Mouse (Mus musculus) mouse embryonic stem cell (cell line): ENCODE measurements at regions not wholly inside any gene's neighbourhood (a gene's known extent, or its start where the extent isn't known, plus 50 kb on each side); places are given as distances from the start of the nearest gene placed in this dataset.

Experiments used
- in situ Hi-C, 2 experiments: fragments of 300-500 bp; cut with MboI; formaldehyde crosslinking; loops; 1 replicate in 1 of 2; 3 replicates in 1 of 2; pipeline ENCODE4 v1.14.3; 2019 to 2020; ENCODE audit warnings: low sequenced_read_pairs in 2 of 2, low pct_unique_long_range_greater_than_20kb in 1 of 2, mixed read lengths in 1 of 2; ENCODE audit not compliant: unreplicated experiment in 1 of 2

DNA sequence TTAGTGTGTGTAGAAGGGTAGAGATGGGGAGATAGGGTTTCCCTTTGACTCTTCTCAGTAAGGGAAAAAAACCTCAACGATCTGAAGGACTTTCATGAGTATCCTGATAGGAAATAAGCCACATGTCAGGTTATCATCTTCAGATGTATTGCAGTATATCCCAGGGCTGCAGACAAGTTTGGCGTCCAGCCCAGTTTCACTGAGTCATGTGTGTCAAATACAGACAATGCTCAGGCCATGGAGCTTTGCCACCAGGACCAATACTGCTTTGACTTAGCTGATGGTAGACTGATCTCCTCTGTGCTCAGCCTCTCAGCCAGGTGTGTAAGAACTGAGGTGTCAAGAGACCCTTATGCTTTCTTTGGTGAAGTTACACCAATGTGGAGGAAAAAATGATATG lies 62.9 kb downstream of the Cst10 start:
- in situ Hi-C loops: no loop called here

DNA sequence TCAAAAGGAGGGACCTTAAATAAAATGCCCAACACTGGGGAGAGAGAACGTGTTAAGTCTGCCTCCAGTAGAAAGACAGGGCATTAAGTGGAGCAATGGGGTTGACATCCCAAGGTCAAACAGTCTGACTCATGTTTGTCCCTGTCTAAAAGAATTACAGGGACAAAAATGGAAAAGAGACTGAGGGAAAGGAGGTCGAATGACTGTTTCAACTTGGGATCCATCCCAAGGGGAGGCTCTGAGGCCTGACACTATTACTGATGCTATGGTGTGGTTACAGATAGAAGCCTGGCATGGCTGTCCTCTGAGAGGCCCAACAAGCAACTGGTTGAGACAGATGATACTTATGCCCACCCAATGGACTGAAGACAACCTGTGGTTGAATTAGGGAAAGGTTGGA lies 67.6 kb downstream of the Cst10 start:
- in situ Hi-C loops: no loop called here

DNA sequence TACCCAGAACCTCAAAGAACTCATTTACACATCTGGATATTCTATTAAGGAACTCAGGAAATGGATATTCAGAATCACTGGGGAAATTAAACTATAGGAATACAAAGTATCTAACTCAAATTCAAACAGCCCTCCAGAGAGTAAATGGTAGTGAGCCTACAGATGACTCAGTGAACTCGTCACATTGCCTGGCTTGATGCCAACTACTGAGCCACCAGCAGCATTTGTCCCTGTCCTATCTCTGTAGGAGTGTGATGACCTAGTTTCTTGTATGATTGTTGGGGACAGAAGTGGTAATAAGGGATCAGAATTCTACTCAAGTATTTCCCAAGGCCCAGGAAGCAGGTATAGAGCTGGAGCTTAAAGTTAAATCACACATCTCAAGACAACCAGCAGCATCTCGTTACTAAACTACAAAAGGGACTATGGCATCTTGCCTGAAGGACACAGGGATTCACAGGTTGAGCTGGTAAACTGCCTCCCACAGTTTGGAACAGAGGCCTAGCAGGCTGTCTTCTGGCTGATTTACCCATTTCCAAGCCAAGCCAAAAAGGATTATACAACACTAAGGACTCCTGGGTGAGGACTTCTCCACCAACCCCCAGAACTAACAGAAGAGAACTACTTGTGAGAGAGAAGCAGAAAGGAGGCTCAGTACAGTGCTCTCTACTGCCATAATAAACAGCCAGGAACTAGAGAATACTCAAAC lies 88.6 kb downstream of the Cst10 start:
- in situ Hi-C loops: no loop called here

GRCm38 (mm10) chr2:149512870-149513269 lies 108.0 kb downstream of the Cst10 start:
- in situ Hi-C loops: no loop called here

DNA sequence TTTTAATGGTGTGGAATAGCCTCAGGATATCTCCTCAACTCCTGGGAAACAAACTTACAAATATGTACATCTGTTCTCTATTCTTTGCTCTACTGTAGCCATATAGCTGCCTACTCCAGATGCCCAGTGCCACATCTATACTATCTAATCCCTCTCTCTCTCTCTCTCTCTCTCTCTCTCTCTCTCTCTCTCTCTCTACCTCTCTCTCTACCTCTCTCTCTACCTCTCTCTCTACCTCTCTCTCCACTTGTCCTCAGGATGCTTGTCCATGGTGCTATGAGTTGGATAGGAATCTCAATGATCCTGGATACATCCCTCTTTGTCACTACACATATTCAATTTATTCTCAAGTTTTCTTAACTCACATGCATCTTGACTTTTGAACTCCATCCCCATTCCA lies 119.6 kb downstream of the Cst10 start:
- in situ Hi-C loops: no loop called here

DNA sequence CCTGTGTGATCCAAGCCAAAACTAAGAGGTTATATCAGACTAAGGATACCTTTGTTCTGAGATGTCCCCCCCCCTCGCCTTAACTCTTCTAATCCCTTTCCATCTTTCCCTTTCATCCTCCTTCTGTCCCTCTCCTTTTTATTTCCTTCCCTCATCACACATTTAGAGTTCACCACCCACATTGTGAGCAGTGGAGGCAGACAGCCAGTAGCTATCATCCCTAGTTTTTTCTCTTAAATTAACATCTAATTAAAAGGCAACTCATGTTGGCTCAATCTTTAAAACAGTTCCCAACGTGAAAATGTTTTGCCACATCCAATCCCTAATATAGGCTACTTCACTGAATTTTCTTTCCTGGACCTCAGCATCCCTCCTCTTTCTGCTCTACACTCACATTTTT lies 138.0 kb downstream of the Cst10 start:
- in situ Hi-C loops: no loop called here

DNA sequence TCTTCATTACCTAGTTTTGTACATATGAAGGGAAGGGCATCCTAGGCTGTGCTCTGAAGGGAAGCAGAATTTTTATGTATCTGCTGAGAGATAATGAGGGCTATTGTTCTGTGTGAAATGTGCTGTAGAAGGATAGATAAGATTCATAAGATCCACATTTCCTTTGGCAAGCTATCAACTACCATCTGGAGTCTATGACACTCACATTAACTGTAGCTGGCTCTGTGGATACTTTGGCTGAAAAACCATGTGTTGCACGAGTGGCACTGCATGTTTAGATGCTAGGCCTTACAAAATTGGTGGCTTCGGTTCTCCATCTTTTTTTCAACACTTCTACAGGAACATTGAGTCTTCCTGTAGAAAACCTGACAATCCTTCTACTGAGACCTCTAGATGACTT lies 140.9 kb downstream of the Cst10 start:
- in situ Hi-C loops: no loop called here

GRCm38 (mm10) chr2:149546639-149547200 lies 141.9 kb downstream of the Cst10 start:
- in situ Hi-C loops: no loop called here

GRCm38 (mm10) chr2:149555209-149555608 lies 150.4 kb downstream of the Cst10 start:
- in situ Hi-C loops: loop anchor here in 1 of 2 experiments (25.0 kb wide), 1 partner anchor 457 kb away; no protein-coding TSS in a partner anchor

- in situ Hi-C loops: loop anchor here in 1 of 2 experiments (25.0 kb wide), 1 partner anchor 439 kb away; no protein-coding TSS in a partner anchor
Observed at GRCm38 (mm10) chr2:149573773-149574172, 168.9 kb downstream of the Cst10 start.

DNA sequence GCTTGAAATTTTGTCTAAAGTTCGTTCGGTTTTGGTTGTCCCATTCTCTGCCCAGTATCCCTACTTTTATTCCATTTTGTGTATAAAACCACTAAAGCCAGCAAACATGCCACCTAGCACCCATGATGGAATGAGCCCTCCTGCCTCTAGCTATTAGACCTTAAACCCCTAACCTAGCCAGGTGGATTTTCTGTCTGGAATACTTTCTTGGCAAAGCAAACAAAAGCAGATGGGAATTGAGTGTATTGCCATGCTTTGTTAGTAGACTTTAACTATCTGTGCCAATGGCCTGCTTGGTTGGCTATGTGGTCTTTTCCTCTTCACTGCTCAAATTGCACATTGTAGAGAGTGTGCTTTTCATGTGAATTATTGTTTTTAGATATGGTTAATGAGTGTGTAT lies 197.7 kb downstream of the Cst10 start:
- in situ Hi-C loops: no loop called here

- in situ Hi-C loops: no loop called here
Observed at GRCm38 (mm10) chr2:149613381-149613780, 208.5 kb downstream of the Cst10 start.

- in situ Hi-C loops: no loop called here
Observed at GRCm38 (mm10) chr2:149614078-149614939, 209.5 kb downstream of the Cst10 start.

DNA sequence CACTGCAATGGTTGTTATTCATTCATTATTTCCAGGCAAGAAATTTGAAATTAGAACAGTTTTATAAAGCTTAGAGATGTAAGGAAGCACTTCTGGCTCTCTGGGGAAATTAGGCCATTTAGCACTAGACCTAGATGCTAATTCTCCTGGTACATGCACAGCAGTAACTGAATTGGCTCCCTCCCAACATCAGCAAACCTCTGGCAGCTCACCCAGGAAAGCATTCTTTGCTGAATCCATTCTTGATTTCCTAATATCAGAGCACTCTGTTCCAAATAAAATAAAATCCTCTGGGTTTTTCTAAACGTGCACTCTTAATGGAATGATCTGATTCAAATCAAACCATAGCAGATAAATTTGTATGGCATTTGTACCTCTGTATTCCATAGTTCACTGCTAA lies 203.4 kb upstream of the Syndig1 start:
- in situ Hi-C loops: no loop called here

DNA sequence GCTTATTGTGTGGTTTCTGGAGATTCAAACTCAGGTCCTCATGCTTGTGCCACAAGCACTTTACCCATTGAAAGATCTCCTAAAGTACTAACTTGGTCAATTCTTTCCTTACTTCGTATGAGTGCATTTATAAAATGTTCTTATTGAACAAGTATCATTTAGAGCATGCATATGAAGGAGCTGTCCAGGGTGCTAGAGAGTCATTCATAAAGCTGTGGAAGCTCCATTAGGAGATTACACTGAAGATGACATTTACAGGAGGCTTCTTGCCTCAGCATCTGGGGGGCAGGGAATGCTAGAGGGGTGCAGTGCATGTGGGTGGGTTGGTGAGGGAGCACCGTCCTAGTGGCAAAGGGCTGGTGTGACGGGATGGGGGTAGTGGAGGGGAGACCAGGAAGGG lies 187.8 kb upstream of the Syndig1 start:
- in situ Hi-C loops: no loop called here

DNA sequence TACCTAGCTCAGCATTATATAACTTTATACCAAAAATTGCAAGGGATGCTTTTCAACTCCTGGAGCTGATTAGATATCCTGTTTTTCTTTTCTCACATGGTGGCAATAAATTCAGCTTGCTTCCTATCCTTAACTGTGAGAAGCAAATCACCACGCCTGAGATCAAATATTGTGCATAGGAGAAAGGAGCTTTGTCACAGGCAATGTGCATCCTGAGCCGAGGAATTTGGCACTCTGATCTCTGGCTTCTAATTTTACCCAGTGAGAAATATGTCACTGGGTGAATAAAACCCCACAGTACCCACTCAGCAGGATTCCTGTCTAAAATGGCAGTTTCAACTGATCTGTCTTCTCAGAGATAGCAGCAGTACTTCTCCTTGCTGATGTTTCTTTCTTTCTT lies 177.2 kb upstream of the Syndig1 start:
- in situ Hi-C loops: no loop called here

DNA sequence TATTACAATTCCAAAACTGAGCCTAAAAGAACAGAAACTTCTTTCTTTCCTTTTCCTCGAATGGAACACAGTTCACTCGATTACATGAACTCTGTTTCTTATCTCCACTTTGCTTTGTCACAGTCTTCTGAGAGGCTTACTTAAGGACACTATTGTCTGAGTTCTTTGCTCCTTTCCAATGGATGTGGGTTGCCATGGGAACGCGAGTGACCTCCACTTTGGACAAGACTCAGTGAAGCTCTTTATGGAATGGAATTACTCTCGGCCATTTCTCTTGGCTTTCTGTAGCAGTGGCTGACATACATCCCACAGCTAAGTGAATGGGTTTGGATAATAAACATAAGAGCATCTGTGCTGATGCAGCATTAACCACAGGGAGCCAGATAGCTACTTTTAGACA lies 167.9 kb upstream of the Syndig1 start:
- in situ Hi-C loops: no loop called here

DNA sequence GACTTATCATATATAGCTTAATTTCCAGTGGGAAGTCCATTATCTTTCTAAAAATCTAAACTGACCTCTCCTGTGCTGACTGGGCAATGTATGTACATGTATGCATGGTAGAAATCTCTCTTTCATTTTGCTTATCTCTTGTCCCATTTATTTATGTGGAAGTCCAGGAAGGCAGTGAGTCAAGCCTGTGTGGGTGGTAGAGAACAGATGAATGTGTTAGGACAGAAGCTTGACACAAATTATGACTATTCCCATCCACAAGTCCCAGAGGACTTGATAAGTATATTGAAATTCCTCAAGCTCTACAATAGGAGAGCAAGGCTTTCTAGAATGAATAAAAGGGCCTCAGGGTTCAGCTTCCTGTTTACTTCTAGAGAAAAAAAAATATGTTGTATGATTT lies 164.6 kb upstream of the Syndig1 start:
- in situ Hi-C loops: no loop called here

DNA sequence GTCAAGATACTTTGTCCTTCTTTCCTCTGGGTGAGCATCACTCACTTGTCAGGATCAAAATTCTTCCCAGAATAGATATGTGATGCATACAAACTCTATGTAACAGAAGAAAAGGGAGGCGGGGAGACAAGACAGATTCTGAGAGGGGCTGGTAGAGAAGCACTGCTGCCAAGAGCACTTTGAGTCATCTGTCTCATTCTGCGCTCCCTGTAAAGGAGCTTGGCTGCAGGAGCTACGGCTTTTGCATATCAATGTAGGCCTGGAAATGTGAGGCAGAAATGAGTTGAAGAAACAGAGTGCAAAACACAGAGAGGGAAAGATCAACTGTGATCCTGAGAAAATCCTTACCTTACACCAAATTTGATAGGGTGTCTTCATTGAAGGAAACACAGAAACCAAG lies 162.6 kb upstream of the Syndig1 start:
- in situ Hi-C loops: no loop called here
